Mouse (Mus musculus) hindbrain, embryonic 11.5 days (tissue): ENCODE data around the gene Dera. TPM values are rescaled to one million over a fixed set of nuclear protein-coding genes. Genes with fewer than 3 reads are reported as not detected.

ENCODE experiments used
- ATAC-seq: fragments of 200-750 bp; cut with Nextera tagmentation; 2 replicates; pipeline ENCODE4 v1.8.0; 2017; ENCODE audit warnings: mild to moderate bottlenecking, moderate TSS enrichment, moderate library complexity; ENCODE audit not compliant: low FRiP score
- DNase-seq: peaks from one replicate; pipeline ENCODE4 v3.0.0-alpha.2; 2015; ENCODE audit warnings: low spot score
- H3K27ac ChIP-seq: fragments of 300-500 bp; sonication (generic); 2 replicates; pipeline ENCODE4 v1.5.1; 2014; ENCODE audit warnings: mild to moderate bottlenecking, low read depth, low read length
- H3K27me3 ChIP-seq: fragments of 300-500 bp; sonication (generic); 2 replicates; pipeline ENCODE4 v1.6.1; 2014; ENCODE audit warnings: mild to moderate bottlenecking, low read length, moderate library complexity, mixed read lengths; ENCODE audit not compliant: control insufficient read depth, insufficient read depth
- H3K36me3 ChIP-seq: fragments of 300-500 bp; sonication (generic); 2 replicates; pipeline ENCODE4 v1.6.1; 2014; ENCODE audit warnings: mild to moderate bottlenecking, low read length, moderate library complexity, mixed read lengths; ENCODE audit not compliant: control insufficient read depth, insufficient read depth
- H3K4me1 ChIP-seq: fragments of 300-500 bp; sonication (generic); replicated peaks from 2 replicates; pipeline ENCODE4 v1.6.1; 2014; ENCODE audit warnings: low read length, mixed read lengths; ENCODE audit not compliant: control insufficient read depth, insufficient read depth
- H3K4me2 ChIP-seq: fragments of 300-500 bp; sonication (generic); replicated peaks from 2 replicates; pipeline ENCODE4 v1.6.1; 2014; ENCODE audit warnings: mild to moderate bottlenecking, low read depth, low read length
- H3K4me3 ChIP-seq: fragments of 300-500 bp; sonication (generic); 2 replicates; pipeline ENCODE4 v1.5.1; 2014; ENCODE audit warnings: low read depth, low read length
- H3K9ac ChIP-seq: fragments of 300-500 bp; sonication (generic); 2 replicates; pipeline ENCODE4 v1.6.1; 2014; ENCODE audit warnings: low read depth, low read length
- H3K9me3 ChIP-seq: fragments of 300-500 bp; sonication (generic); 2 replicates; pipeline ENCODE4 v1.6.1; 2016; ENCODE audit warnings: low read length; ENCODE audit not compliant: control insufficient read depth
- WGBS: fragments of 180-500 bp; shearing (Covaris S2); extraction: QIAGEN DNeasy Blood & Tissue Kit; methylation state at CpG from one replicate; pipeline ENCODE4 v1.1.7; 2014; 5-methylcytosine and 5-hydroxymethylcytosine counted together
- polyA plus RNA-seq: library from polyadenylated mRNA; unstranded; fragments of >200 nt; fragmentation: Nextera tagmentation; extraction: Ambion mirVana; gene quantifications from 2 replicates; pipeline ENCODE4 v1.2.1, GENCODE M21; 2014

Dera gene
- polyA plus RNA-seq, 1 experiment from 2014 or later = 54.1 TPM

DNA sequence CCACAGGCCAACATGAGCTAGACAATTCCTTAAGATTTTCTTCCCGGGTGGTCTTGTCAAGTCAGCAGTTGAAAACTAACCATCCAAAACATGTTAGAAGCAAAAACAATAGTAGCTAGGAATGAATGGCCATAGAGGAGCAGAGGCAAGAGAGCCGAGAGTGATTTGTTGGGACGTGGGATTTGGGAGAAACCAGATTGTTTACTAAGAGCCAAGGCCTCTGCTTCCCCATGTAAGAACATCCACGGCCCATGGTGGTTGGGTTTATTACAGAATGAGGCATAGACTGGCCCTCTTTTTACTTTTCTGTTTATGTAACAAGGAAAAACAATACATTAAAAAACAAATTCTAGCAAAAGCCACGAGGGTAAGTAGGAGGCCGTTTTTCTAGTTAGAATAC lies 54.4 kb downstream of the Dera start:
- Histone ChIP-seq H3K9me3 (no peaks in the 10 kb centered on the region), H3K27me3 (no peaks in the 10 kb centered on the region), H3K9ac (no peak overlapping the region), H3K4me2 (no peak overlapping the region), H3K36me3 (no peaks in the 10 kb centered on the region), H3K4me1 (no peaks in the 10 kb centered on the region), H3K27ac (no peak overlapping the region), H3K4me3 (no peak overlapping the region)
- DNase-seq (no peak), ATAC-seq (no peak)
- WGBS = 74% methylated on average over 6 of the region's 6 CpGs

DNA sequence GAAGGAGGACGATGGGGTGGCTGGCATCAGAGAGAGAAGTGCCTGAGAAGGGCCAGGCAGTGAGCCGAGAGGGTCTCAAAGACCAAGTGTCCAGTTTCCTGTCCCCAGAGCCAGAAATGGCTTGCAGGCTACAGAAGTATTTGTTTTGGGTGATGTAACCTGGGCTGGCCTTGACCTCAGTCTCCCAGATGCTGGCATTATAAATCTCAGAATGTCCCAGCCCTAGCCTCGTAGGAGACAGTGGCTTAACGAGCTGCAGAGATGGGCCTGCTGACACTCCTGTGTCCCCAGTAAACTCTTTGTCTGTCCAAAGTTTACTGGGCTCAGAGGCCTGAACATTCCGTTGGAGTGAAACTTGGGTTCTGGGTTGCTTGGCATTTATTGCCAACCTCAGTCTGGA lies 55.8 kb downstream of the Dera start:
- Histone ChIP-seq H3K27ac (no peak overlapping the region), H3K4me3 (no peak overlapping the region), H3K36me3 (no peaks in the 10 kb centered on the region), H3K4me2 (no peak overlapping the region), H3K27me3 (no peaks in the 10 kb centered on the region), H3K9ac (no peak overlapping the region), H3K9me3 (no peaks in the 10 kb centered on the region), H3K4me1 (no peaks in the 10 kb centered on the region)
- 68% methylated on average over 5 of the region's 5 CpGs for WGBS
- no peak for ATAC-seq
- no peak for DNase-seq

DNA sequence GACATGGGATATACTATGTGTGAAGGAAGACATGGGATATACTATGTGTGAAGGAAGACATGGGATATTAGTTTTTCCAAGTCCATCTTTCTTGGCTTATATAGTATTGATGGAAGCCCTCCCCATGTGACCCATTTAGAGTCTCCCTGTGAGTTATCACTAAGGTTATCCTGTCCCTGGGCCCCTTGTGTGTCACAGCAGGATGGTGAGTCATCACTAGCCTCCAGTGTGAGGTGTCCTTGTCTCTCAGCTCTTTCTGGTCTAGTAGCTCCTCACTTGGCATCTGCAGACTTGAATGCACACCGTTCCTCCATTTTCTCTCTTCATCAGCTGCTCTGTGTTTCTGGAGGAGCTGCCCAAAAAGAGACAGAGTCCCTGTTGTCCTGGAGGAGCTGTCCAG lies 59.7 kb downstream of the Dera start:
- H3K4me2 ChIP-seq = no peak overlapping the region
- H3K27ac ChIP-seq = no peak overlapping the region
- no peaks in the 10 kb centered on the region for H3K27me3 ChIP-seq
- H3K4me1 ChIP-seq = no peaks in the 10 kb centered on the region
- DNase-seq = no peak
- no peak overlapping the region for H3K4me3 ChIP-seq
- H3K36me3 ChIP-seq = no peaks in the 10 kb centered on the region
- no peak for ATAC-seq
- H3K9me3 ChIP-seq = no peaks in the 10 kb centered on the region
- WGBS = 100% methylated on average over 1 of the region's 1 CpGs
- no peak overlapping the region for H3K9ac ChIP-seq

DNA sequence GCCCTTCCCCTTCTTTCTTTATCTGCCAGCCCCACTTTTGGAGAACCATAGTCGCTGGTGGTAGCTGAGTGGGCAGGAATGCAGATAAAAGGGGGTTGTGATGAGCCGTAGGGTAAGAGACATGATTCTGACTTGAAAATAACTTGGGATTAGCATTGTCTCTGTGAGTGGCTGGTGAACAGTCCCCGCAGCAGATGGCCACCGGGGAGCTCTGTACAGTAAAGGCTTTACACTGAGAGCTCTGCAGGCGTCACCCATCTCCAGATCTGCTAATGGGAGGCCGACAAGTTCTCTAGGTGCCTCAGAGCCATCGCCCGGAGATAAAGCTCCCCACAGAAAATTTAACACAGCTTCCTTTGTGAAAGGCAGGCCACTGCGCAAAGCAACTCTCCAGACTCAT lies 62.2 kb downstream of the Dera start:
- H3K4me3 ChIP-seq = no peak overlapping the region
- no peak for DNase-seq
- no peak overlapping the region for H3K4me2 ChIP-seq
- no peaks in the 10 kb centered on the region for H3K27me3 ChIP-seq
- ATAC-seq = no peak
- WGBS = 88% methylated on average over 9 of the region's 9 CpGs
- no peak overlapping the region for H3K27ac ChIP-seq
- H3K9me3 ChIP-seq = no peaks in the 10 kb centered on the region
- no peaks in the 10 kb centered on the region for H3K4me1 ChIP-seq
- no peaks in the 10 kb centered on the region for H3K36me3 ChIP-seq
- H3K9ac ChIP-seq = no peak overlapping the region

DNA sequence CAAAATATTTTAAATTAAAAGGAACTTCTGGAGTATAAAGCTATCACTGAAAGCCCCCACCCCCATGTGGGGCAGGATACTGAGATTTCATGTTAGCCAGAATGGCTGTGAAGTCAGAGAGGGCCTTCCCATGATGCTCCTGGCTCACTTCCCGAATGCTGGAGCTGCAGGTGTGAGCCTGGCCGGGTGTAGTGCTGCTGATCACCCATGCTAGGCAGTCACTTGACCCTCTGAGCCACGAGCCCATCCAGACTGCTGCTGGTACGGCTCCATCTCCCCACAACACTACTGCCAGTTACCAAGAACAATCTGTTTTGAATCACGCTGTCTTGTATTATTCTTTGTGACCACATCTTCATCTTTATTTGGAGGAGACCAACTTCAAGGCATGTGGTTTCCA lies 68.2 kb downstream of the Dera start:
- no peak overlapping the region for H3K4me3 ChIP-seq
- H3K9me3 ChIP-seq = no peaks in the 10 kb centered on the region
- no peak for DNase-seq
- no peak overlapping the region for H3K9ac ChIP-seq
- no peak overlapping the region for H3K27ac ChIP-seq
- no peak overlapping the region for H3K4me2 ChIP-seq
- no peaks in the 10 kb centered on the region for H3K4me1 ChIP-seq
- no peaks in the 10 kb centered on the region for H3K36me3 ChIP-seq
- 85% methylated on average over 5 of the region's 5 CpGs for WGBS
- ATAC-seq = no peak
- no peaks in the 10 kb centered on the region for H3K27me3 ChIP-seq

DNA sequence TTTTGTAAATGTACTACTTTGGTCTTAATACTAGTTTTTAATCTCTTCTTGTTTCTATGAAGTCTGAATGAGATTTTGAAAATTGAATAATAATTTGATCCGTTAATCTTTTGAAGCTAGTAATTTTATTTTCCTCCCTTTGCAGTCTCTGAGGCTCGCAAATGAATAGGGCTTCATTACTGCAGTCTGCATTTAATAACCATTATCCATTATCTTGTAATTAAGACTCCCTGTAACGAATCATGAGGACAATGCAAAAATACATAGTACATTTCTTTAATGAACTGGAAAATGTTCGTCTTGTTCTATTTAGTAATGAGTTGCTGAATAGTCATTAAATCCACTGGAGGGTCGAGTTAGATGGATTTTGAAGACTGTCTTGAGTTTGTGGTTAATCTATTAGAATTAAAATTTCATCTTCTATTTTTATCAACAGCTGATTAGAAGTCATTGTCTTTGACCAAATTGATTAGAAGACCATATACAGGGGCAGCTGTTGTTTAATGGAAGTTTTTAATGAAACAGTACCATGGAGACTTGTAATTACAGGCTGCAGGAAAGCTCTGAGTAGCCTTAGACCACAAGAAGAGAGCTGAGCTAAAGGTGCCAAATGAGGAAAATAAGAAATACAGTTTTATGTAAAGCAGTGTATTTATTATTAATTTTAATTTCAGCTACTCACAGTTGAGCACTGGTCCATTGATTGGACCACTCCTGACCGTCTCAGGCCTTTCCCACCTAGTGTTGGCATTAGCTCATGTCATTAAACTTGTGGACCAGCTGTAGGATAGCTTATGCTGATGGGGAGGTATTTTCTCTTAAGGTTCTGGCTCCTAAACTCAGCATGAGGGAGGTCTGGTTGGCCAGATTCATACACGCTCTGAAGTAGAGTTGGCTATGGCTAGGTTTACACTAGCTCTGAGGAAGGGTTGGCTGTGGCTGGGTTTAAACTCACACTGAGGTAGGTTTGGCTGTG lies 70.0 kb downstream of the Dera start:
- DNase-seq (no peak), ATAC-seq (0 out of 2 replicates have a peak, but pooled peaks have one; percentile 26)
- WGBS = 84% methylated on average over 7 of the region's 7 CpGs
- Histone ChIP-seq H3K9me3 (no peaks in the 10 kb centered on the region), H3K27ac (no peak overlapping the region), H3K27me3 (no peaks in the 10 kb centered on the region), H3K4me3 (no peak overlapping the region), H3K4me1 (no peaks in the 10 kb centered on the region), H3K36me3 (no peaks in the 10 kb centered on the region), H3K9ac (no peak overlapping the region), H3K4me2 (no peak overlapping the region)

DNA sequence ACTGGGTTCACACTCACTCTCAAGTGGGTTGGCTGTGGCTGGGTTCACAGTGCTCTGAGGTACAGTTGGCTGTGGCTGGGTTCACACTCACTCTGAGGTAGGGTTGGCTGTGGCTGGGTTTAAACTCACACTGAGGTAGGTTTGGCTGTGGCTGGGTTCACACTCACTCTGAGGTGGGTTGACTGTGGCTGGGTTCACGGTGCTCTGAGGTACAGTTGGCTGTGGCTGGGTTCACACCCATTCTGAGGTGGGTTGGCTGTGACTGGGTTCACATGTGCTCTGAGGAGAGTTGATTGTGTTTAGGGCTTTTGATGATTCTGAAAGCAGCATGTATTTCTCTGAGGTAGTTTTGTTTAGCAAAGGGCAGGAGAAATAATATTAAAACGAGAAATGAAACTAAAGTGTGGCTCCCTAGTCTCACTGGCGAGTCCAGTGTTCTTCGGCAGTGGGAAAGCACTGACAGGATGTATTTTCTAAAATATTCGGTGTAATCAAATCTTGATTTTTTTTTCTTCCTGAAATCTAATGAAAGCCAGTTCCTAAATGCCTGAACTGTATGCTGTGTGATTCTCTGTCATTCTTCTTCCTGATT lies 70.8 kb downstream of the Dera start:
- 90% methylated on average over 5 of the region's 5 CpGs for WGBS
- Histone ChIP-seq H3K4me3 (no peak overlapping the region), H3K27ac (no peak overlapping the region), H3K4me1 (no peaks in the 10 kb centered on the region), H3K4me2 (no peak overlapping the region), H3K9ac (no peak overlapping the region), H3K9me3 (no peaks in the 10 kb centered on the region), H3K27me3 (no peaks in the 10 kb centered on the region), H3K36me3 (no peaks in the 10 kb centered on the region)
- ATAC-seq (0 out of 2 replicates have a peak, but pooled peaks have one; percentile 17), DNase-seq (no peak)

DNA sequence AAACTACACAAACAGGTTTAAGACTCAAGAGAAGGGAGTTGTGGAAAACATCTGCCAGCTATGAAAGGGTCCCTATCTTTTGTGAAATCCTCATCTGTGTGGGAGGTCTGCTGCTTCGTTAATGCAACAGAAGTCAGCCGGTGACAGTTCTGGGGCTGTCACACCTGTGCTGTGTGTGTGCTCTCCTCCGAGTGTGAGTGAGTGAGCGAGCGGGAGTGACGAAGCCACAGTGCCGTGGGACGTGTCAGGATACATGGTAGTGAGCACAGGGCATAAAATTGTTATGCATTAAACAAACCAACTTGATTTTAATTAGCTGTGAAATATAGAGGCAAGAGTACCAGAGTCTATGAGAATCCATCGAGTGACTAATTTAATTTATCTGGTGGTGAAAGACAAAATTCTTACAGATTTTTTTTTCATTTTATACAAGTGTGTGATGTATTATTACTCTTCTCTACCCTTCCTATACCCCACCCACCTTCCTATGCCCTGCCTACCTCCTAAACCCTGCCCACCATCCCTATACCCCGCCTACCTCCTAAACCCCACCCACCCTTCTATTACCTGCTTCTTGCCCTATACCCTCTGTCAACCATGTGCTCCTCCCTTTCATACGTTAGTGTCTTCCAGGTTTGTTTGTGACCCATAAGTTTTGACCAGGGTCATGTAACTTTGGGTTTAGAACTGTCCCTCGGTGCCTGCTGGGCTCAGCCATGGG lies 74.9 kb downstream of the Dera start:
- H3K27ac ChIP-seq = no peak overlapping the region
- no peak overlapping the region for H3K9ac ChIP-seq
- no peaks in the 10 kb centered on the region for H3K27me3 ChIP-seq
- no peak for ATAC-seq
- H3K4me2 ChIP-seq = no peak overlapping the region
- H3K4me1 ChIP-seq = no peaks in the 10 kb centered on the region
- H3K9me3 ChIP-seq = no peaks in the 10 kb centered on the region
- WGBS = 86% methylated on average over 12 of the region's 12 CpGs
- H3K36me3 ChIP-seq = no peaks in the 10 kb centered on the region
- H3K4me3 ChIP-seq = no peak overlapping the region
- DNase-seq = no peak
